Mouse (Mus musculus): ENCODE measurements around the gene Gm38655. TPM values are rescaled to one million over a fixed set of nuclear protein-coding genes. Genes with fewer than 3 reads are reported as not detected.
"Not testable (repeated sequence)": the region's sequence is repeated elsewhere in the genome, so short reads cannot be mapped to it uniquely, and the experiment has no call there.

Gene Gm38655
- total RNA-seq, 2 experiments from 2014 or later = not detected

DNA sequence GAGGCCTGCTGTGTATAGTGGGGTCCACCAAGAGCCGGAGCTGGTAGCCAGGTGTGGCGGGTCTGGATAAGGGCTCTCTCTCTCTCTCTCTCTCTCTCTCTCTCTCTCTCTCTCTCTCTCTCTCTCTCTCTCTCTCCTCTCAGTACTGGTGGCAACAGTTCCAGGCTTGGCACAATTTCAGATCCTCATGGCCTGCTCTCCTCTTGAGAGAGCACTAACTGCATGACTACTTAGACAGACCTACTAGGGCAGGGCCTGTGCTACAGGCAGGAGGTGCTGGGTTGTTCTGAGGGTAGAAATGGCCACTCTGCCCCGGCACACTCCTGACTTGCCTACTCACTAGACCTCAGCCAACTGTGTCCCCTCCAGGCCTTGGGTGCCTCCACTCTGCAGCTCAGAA lies 2.7 kb downstream of the Gm38655 start:
- DNase-seq (ENCODE audit: low spot score in 2 of 2) = no peak

GRCm38 (mm10) chr17:25169706-25170105 lies 5.6 kb downstream of the Gm38655 start:
- DNase-seq (ENCODE audit: low spot score in 2 of 2) = no peak

DNA sequence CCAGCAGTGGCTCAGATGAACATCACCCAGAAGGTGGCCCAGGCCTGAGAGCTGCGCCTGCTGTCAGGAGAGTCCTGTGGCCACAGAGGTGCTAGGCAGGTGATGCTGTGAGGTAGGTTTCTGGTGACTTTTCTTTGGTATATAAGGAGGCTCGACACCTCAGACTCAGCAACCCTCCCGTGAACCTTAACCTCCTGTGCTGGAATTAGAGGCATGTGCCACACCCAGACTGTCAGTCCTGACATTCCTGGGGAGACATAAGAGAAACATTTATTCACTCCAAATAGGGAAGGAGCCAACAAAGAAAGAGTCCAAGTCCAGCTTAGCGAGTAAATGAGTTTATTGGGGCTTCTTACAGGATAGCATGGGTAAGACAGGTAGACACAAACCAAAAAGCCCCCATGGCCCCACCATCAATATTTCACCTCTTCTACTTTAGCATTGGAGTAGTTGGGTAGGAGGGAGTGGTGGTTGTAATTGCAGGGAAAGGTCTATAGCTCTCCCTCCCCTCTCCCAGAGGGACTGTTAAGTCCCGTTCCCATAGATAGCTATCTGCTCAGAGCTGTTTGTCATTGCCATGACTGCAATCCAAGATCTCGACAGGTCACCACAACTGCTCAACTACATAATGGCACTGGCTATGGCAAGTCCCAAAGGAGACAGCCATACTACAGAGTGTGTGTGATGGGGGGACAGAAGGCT lies 9.2 kb downstream of the Gm38655 start:
- DNase-seq (ENCODE audit: low spot score in 2 of 2) = no peak

GRCm38 (mm10) chr17:25164770-25165169 lies 10.5 kb downstream of the Gm38655 start:
- DNase-seq (ENCODE audit: low spot score in 2 of 2) = no peak

DNA sequence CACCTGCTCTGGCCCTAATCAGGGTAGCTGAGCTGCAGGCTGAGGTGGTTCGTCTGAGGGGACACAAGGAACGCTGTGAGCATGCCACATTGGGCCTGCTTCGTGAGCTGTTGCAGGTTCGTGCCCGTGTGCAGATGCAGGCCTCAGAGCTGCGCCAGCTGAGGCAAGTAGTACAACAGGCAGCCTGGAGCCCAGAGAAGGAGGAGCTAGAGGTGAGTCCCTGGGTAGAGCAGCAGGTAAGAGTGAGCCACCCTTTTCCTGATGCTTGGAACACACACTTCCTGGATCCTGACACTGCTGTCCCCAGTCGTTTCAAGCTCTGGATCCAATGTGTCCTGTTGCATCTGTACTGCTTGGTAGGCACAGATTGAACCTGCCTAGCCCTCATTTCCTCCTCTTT lies 11.9 kb downstream of the Gm38655 start:
- no peak for DNase-seq (ENCODE audit: low spot score in 2 of 2)

GRCm38 (mm10) chr17:25162161-25162560 lies 13.1 kb downstream of the Gm38655 start, which contains the start of gene Ccdc154:
TSS of gene Ccdc154 (plus strand) at chr17:25162461.
- DNase-seq (ENCODE audit: low spot score in 2 of 2) = no peak

- DNase-seq (ENCODE audit: low spot score in 2 of 2) = no peak
These were observed 35.3 kb downstream of the Gm38655 start for GRCm38 (mm10) chr17:25139960-25140359.

- no peak for DNase-seq (ENCODE audit: low spot score in 2 of 2)
These were observed 36.5 kb downstream of the Gm38655 start for GRCm38 (mm10) chr17:25138803-25139202.

DNA sequence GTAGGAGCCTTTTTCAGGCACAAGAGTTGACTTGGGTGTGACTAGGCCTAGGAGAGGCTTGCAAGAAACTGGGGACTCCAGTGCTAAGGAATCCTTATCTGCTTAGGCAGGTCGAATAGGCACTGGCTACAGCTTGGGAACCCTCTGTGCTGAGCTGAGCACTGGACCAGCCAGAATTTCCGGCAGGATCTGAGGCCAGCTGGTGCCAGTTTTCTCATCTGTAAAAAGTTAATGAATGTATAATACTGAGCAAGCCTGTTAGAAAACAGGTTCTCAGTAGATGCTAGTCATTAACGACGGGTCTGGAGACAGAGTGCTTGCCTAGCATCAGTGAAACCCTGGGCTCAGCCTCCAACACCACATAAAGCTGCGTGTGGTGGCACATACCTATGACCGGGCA lies 39.6 kb downstream of the Gm38655 start:
- no peak for DNase-seq (ENCODE audit: low spot score in 2 of 2)

GRCm38 (mm10) chr17:25133275-25133698 lies 42.0 kb downstream of the Gm38655 start, which contains the start of gene Clcn7:
TSS of gene Clcn7 (plus strand) at chr17:25133391.
- DNase-seq (ENCODE audit: low spot score in 2 of 2) = peak; percentile 90 to 96

DNA sequence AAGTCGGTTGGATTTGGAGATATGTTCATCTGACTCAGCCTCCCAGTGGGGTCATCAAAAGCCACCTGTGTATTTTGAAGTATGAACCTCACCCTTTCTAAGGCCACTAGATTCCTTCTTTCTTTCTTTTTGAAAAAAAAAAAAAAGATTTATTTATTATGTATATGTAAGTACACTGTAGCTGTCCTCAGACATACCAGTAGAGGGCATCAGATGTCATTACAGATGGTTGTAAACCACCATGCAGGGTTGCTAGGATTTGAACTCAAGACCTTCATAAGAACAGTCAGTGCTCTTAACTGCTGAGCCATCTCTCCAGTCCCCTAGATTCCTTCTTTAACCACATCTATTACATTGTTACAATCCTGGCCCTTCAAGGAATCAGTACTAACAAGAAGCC lies 45.2 kb downstream of the Gm38655 start:
- no peak for DNase-seq (ENCODE audit: low spot score in 2 of 2)

DNA sequence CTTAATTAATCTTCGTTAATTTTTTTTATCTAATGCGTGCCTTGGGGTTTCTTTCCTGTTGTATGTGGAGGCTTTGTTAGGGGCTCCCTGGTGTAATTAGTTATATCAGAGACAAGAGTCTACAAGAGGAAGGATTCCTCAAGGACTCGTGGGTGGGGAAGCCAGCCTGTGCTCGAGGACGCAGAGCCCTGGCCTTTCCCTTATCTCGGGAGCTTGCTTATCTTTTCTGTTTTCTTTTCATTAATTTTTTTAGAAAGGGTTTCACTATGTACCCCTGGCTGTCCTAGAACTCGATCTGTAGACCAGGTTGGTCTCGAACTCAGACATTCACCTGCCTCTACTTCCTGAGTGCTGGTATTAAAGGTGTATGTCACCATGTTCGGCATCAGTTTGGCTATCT lies 47.6 kb downstream of the Gm38655 start:
- DNase-seq (ENCODE audit: low spot score in 2 of 2) = no peak

DNA sequence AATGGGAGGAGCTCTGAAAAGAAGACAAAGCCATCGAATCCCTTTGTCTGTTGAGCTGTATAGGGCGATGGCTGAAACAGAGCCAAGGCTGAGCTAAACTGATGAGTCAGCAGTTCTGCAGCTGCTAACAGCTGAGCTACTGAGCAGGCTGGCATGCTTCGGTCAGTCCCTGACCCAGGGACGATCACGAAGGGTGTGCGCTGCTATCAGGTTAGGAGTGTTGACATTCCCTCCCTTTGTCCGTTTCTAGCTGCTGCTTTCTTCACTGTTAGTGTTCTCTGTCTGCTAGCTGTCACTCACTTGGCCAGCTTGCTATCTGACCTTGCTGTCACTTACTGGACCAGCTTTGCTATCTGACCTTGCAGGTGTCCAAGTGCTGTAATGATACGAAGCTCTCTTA lies 48.2 kb downstream of the Gm38655 start:
- no peak for DNase-seq (ENCODE audit: low spot score in 2 of 2)

DNA sequence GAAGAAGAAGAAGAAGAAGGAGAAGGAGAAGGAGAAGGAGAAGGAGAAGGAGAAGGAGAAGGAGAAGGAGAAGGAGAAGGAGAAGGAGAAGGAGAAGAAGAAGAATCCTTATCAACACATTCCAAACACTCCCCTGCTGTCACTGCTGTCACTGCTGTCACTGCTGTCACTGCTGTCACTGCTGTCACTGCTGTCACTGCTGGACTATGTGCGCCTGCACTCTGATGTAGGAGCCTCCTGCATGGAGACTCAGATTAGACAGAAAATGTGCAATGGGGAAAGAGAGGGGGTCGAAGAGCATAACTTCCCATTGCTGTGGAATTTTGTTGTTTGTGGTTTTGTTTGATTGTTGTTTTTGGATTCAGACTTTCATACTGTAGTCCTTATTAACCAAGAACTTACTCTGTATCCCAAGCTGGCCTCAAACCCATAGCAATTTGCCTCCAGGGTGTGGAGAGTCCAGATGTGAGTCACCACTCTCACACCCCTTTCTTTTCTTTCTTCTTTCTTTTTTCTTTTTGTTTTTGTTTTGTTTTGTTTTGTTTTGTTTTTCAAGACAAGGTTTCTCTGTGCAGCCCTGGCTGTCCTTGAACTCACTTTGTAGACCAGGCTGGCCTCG lies 49.7 kb downstream of the Gm38655 start:
- not testable (repeated sequence) for DNase-seq (ENCODE audit: low spot score in 2 of 2)

DNA sequence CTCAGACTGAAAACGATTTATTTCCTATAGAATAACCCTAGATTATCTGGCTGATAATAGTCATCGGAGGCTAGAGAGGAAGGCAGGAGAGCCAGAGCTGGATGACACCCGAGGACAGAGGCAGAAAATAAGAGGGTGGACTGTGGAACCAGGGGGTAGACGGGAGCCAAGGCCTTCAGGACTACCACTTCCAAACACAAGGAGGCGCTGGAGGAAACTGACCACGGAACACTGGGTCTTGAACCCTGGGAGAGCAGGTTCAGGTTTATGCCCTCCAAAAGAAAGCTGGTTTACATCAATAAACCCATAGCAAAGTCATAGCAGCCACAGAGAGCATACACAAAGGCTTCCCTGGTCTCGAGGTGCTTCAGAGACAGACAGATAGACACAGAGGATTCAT lies 51.3 kb downstream of the Gm38655 start:
- no peak for DNase-seq (ENCODE audit: low spot score in 2 of 2)

Other genes starting within 250 kb of the Gm38655 start
- 10 to 100 TPM; 50.0 to 51.1 TPM for gene Mapk8ip3, start 238.5 kb downstream of the Gm38655 start, total RNA-seq (2021)
- gene Jpt2, start 214.8 kb downstream of the Gm38655 start, total RNA-seq (2021) = 10 to 100 TPM; 41.7 to 44.3 TPM
- gene Cramp1l, start 159.7 kb downstream of the Gm38655 start, total RNA-seq (2021) = 10 to 100 TPM; 13.9 to 14.9 TPM
- gene Ift140, start 159.4 kb downstream of the Gm38655 start, total RNA-seq (2021) = 10 to 100 TPM in 1 of 2 experiments, 1 to 10 TPM in 1; 9.0 to 10.1 TPM
- 10 to 100 TPM; 14.6 to 19.9 TPM for gene Tmem204, start 91.9 kb downstream of the Gm38655 start, total RNA-seq (2021)
- 10 to 100 TPM; 23.5 to 27.8 TPM for gene Telo2, start 59.5 kb downstream of the Gm38655 start, total RNA-seq (2021)
- 10 to 100 TPM in 1 of 2 experiments, 1 to 10 TPM in 1; 6.0 to 12.6 TPM for gene Ptx4, start 54.7 kb downstream of the Gm38655 start, total RNA-seq (2021)
- 10 to 100 TPM; 23.0 to 25.0 TPM for gene Clcn7, start 42.1 kb downstream of the Gm38655 start, total RNA-seq (2021)
- under 1 TPM; 0.15 to 0.21 TPM for gene Ccdc154, start 13.0 kb downstream of the Gm38655 start, total RNA-seq (2021)
- gene BC003965, start 9.1 kb upstream of the Gm38655 start, total RNA-seq (2021) = 10 to 100 TPM; 12.5 to 12.9 TPM
- gene Unkl, start 12.9 kb upstream of the Gm38655 start, total RNA-seq (2021) = 10 to 100 TPM in 1 of 2 experiments, 1 to 10 TPM in 1; 9.5 to 12.6 TPM
- gene Gnptg, start 64.7 kb upstream of the Gm38655 start, total RNA-seq (2021) = 10 to 100 TPM; 14.9 to 16.2 TPM
- gene Tsr3, start 64.7 kb upstream of the Gm38655 start, total RNA-seq (2021) = 10 to 100 TPM; 25.5 to 26.4 TPM
- gene Baiap3, start 80.9 kb upstream of the Gm38655 start, total RNA-seq (2021) = under 1 TPM in 1 of 2 experiments, not detected in 1; 0.54 TPM
- gene Ube2i, start 99.2 kb upstream of the Gm38655 start, total RNA-seq (2021) = 100 to 1,000 TPM; 178 to 203 TPM
- gene Prss34, start 122.9 kb upstream of the Gm38655 start, total RNA-seq (2021) = 10 to 100 TPM; 18.4 to 21.5 TPM
- not detected for gene Prss28, start 133.2 kb upstream of the Gm38655 start, total RNA-seq (2021)
- gene Prss29, start 143.2 kb upstream of the Gm38655 start, total RNA-seq (2021) = not detected
- 10 to 100 TPM; 34.5 to 40.2 TPM for gene Tpsab1, start 170.1 kb upstream of the Gm38655 start, total RNA-seq (2021)
- gene Tpsb2, start 190.8 kb upstream of the Gm38655 start, total RNA-seq (2021) = 100 to 1,000 TPM in 1 of 2 experiments, 10 to 100 TPM in 1; 86.0 to 110 TPM
- under 1 TPM; 0.54 to 0.60 TPM for gene Tpsg1, start 193.8 kb upstream of the Gm38655 start, total RNA-seq (2021)

Data from gastrocnemius, postnatal 4 days (tissue).